Mouse (Mus musculus) G1E (cell line): ENCODE measurements around the gene Maml3.

Experiments used
- CTCF ChIP-seq: IDR thresholded peaks from 2 replicates; pipeline ENCODE4 v1.5.1; 2012; ENCODE audit warnings: low read depth, low read length, inconsistent platforms, mixed read lengths
- POLR2AphosphoS5 ChIP-seq: IDR thresholded peaks from 2 replicates; pipeline ENCODE4 v1.6.1; 2012; ENCODE audit warnings: low read depth, low read length, inconsistent platforms; ENCODE audit not compliant: insufficient replicate concordance
- TAL1 ChIP-seq: conservative IDR thresholded peaks from 2 replicates; pipeline ENCODE4 v1.6.1; 2012; ENCODE audit warnings: low read depth, low read length, inconsistent platforms, mixed read lengths

- TF ChIP-seq CTCF: no peak
- no peak for TF ChIP-seq TAL1
- no peak for TF ChIP-seq POLR2AphosphoS5
Measured at GRCm38 (mm10) chr3:52101401-52101976, 3.4 kb downstream of the Maml3 start.
